Mouse (Mus musculus) ovary, postnatal 10 days (tissue): ENCODE measurements around the gene Hyou1.
A peak's percentile ranks its signal among the peaks of the same experiment; 100 is the strongest.
"Not testable (repeated sequence)": the region's sequence is repeated elsewhere in the genome, so short reads cannot be mapped to it uniquely, and the experiment has no call there.

Experiments
- DNase-seq: peaks from one replicate; pipeline ENCODE4 v3.0.0; 2022; ENCODE audit warnings: low spot score

Gene Hyou1

DNA sequence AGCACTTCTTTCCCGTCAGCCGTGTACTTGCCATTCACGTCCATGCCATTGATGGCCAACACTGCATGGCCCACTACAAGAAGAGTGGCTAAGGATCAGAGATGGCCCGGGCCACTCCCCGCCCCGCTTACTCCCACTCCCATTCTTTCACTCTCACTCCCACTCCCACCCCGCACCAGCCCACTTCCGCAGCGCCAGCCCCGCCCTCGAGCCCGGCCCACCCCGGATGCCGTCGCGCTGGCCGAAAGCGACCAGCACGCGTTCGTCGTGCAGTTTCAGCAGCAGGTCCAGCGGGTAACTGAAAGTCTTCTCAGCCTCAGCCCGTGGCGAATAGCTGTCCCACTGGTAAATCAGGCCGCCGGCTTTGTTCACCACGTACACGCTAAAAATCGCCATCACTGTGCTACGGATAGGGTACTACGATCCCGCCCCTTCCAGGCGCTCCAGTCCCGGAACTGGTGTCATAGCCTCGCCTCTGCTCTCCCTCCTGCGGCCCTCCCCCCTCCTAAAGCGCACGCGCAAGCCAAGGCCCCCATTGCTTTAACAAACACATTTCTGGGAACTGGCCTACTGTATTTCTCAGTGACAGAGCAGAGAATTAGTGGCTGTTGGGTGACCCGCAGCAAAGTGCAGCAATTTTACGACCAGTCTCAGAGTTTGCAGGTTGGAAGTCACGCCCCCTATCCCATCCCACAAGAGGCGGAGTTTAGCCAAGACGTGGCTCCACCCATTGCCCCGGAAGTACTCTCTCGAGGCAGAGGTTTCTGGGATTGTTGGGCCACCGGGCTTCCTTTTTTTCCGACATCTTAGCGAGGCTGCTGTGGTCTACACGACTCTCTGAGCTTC is 27.8 kb downstream of the Hyou1 start, which contains the start of the genes Rps25 and Trappc4:
Gene Rps25, plus strand, starts transcription at position 234 of the 846 bp plus-strand sequence.
Gene Trappc4, minus strand, starts transcription at position 695 of the 846 bp plus-strand sequence.
- peak; percentile 81 for DNase-seq

DNA sequence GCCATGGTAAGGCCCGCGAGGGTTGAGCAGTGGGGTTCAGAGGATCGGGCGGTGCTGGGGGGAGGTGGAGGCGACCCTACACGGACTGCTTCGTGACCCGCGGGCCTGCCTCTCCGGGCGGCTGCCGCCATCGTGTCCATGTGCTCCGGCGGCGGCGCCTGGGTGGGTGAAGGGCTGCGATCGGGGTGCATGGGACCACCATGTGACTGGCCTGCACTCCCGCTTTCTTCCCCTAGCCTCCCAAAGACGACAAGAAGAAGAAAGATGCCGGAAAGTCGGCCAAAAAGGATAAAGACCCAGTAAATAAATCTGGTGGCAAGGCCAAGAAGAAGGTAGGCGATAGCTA is 28.4 kb downstream of the Hyou1 start:
- DNase-seq = no peak

DNA sequence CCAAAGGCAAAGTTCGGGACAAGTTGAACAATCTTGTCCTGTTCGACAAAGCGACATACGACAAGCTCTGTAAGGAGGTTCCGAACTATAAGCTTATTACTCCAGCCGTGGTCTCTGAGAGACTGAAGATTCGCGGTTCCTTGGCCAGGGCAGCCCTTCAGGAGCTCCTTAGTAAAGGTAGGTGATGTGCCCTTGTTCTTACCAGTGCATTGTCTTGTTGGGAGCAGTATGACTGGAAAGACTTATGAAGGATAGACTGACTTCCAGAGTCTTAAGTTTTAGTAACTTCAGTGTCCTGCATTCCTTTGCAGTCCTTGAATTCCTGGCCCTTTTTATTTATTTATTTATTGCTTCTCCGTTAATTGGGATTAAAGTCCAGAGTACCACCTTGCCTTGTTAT is 29.4 kb downstream of the Hyou1 start:
- DNase-seq = not testable (repeated sequence)

DNA sequence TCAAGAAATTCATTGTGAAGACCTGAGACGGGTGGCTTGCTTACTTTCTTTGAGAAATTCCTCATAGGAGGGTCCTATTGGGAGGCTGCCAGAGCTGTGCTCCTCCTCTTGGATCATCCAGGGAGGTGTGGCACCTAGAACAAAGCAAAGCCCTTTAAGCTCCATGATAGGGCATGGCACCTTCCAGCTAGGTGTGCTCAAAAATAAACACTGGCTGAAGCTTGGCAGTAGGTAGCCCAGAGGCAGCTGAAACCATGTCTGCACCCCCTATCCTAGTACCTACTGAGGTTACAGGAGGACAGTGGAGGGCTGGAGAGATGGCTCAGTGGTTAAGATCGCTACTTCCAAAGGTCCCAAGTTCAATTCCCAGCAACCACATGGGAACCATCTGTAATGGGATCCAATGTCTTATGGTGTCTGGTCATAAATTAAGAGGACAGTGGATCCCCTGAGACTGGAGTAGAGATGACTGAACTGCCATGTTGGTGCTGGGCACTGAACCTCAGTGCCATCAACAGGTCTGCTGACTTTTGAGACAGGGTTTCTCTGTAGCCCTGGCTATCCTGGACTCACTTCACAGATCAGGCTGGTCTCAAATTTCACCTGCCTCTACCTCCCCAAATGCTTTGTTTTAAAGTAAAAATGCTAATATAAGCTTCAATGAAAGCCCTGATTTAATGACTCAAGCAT is 31.5 kb downstream of the Hyou1 start:
- no peak for DNase-seq

DNA sequence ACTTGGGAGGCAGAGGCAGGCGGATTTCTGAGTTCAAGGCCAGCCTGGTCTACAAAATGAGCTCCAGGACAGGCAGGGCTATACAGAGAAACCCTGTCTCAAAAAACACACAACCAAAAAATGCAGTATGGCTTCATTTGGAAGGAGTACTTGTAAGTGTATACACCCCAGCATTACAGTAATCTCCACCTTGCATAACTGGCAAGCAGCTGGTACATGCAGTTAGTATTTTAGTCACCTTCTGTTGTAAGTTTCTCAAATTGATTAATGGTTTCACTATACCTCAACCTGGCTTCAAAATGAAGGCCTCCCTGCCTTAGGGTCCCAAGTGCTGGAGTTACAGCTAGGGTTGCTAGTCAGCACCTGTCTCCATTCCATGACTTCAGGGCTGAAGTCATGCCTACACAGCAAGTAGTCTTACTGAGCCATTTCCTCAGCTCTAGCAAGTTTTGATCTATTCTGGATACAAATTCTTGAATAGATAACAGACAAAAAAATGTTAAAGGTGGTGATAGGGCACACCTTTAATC is 32.4 kb downstream of the Hyou1 start:
- DNase-seq = no peak

DNA sequence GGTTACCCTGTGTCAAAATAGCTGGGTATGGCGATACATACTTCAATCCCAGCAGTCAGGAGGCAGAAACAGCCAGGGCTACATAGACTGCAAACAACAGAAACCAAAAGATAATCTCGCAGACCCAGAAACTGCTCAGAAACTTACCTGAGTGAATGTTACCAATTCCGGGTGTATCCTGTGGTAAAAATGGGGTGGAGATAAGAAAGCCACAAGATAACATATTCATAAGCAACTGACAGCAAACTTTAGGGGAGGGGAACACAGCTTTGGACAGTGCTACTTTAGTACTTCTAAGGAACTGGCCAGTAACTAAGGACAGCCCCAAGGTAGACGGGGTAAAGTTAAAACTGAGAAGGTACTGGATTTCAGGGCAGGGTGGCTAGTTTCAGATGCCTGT is 33.0 kb downstream of the Hyou1 start:
- no peak for DNase-seq

DNA sequence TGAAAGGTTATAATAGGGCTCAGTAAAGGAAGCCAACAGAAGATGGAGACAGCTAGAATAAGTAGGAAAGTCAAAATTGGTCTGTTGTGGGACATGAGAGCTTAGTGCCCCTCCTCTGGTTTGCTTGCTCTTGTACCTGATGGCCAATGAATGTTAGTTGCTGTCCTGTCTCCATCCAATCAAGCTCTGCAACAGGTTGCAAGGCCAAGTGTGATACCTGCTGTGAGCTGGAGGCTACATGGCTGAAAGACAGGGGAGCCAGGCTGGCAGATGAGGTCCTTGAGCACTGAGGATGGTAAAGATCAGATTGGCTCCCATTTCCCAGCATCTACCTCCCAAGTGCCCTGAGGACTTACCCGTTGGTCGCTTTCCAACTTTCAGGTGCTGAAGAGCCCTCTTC is 33.5 kb downstream of the Hyou1 start:
- DNase-seq = no peak

DNA sequence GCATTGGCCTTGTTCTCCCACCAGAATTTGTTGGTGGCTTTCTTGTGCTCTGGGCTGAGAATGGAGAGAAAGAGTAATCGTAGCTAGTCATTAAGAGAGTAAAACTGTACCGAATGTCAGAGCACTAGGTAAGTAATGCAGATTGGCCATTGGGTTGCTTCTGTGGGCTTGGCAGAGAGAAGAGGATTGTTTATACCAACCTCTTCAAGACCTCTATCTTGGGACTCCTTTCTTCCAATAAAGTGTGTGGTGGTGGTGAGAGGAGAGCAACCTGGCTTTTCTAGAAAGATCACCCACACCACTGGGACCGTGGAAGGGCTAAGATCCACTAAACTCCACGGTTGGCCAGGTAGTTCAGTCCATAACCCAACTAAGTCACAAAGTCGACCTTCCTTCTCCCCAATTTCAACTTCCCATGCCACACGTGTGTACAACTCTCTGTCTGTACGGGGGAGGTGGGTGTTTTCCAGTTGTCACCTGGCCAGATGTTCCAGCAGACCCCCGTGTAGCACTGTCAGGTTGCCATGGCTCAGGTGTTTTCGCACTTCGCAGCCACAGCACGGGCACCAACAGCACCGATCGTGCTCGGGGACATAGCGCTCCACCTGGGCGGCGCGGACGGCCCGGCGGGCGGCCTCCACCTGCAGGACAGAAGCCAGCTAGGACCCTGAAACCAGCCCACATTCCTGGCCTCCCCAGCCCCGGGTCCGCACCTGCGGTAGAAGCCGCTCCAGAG is 38.0 kb downstream of the Hyou1 start:
- no peak for DNase-seq

DNA sequence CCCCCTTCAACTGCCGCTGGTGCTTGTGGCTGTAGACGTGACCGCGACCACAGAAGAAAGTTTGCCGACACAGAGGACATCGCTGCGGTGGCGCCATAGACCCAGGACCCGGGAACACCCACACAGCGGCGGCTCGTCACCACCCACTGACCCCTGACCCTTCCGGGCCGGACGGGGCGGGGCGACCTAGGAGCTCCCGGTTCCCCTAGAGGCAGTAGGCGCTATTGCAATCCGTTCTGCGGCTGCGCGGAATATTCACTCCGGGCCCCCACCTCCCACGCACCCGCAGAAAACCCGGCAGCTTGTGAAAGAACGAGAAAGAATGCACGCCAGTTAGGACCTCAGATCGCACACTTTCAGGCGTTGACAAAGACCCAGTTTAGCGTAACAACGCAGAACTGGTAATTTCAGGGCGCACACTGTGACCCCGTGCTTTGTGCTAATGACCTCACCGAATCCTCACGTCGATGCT is 38.6 kb downstream of the Hyou1 start:
- DNase-seq = peak; percentile 92

DNA sequence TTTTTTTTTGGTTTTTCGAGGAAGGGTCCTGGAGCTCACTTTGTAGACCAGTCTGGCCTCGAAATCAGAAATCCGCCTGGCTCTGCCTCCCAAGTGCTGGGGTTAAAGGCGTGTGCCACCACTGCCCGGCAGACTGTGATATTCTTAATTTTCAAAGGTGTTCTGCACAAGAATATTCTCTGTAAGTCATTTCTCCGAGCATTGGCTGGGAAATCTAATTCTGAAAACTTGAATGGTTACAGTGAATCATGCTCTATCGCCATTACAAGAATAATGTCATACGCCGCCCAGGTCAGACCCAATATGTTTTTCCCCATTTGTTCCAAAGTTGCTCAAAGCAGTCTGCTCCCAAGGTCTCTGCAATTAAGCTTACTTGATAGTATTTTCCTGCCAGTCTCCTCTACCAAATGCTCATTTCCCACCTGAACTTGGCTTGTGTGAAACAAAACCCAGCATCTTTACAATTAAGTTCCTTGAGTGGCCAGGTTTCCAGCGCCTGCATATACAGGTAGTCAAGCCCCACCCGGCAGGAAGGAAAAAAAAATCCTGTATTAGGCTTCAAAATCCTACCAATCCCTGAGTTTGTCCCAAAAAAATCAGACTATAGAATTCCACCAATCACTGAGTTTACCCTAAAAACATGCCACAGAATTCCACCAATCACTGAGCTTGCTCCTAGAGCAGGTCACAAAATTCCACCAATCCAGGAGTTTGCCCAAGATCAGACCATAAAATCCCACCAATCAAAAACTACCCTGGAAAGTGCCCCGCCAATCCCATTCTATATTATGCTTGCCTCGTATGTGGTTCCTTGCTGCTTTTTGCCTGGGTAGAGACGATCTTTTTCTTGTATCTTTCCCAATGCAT is 39.5 kb downstream of the Hyou1 start, which contains the start of gene Ccdc84:
Gene Ccdc84, minus strand, starts transcription at position 51 of the 867 bp plus-strand sequence.
- DNase-seq = no peak

DNA sequence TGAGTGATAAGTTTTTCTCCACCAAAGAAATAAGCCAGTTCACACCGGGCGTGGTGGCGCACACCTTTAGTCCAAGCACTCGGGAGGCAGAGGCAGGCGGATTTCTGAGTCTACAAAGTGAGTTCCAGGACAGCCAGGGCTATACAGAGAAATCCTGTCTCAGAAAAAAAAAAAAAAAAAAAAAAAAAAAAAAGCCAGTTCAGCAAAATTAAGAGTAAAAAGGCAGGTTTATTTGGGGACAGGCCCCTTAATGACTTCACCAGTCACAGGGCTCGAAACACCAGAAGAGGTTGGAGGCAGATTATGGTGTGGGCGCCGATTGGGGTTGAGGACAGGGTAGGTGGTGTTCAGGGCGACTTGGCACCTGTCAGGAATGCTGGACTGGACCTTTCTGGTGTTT is 40.4 kb downstream of the Hyou1 start:
- not testable (repeated sequence) for DNase-seq

DNA sequence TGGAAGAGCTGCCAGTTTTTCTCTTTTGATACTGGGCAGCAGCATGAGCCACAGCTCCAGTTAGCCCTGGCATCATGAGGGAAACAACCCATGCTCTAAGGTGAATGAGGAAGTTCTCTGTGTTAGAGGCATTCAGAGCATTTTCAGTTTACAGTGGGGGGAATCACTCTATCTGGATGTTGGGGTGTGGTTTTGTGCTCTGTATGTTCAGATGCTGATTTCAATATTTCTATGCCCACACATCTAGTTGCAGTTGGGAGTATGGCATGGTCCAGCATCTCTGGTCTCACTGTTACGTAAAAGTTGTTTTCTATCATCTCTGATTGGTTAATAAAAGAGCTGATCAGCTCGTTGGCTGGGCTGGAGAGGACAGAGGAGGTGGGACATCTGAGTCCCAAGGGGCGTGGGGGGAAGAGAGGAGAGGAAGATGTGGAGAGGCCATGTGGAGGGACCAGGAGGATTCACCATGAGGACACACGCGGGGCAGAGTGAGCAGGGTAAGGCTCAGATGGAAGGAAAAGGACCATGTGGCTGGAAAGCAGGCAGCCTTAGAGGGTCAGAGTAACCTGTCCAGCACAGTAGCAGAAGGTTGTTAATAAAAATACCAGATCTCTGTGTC is 41.1 kb downstream of the Hyou1 start:
- no peak for DNase-seq

DNA sequence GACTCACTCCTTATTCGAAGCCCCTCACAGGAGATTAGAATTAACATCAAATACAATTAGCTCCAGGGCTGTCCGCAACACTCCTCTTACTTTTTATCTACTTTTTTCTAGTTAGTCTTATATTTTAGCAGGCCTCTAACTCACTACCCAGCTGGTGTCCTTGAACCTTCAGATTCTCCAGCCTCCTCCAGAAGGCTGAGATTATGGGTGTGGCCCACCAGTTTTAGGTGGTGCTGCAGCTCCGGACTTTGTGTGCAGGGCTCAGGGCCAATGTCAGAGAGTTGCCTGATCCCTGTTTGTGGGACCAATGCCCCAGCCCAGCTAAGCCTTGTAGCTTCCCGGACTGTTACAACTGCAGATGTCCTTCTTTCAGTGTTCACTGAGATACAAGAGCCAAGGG is 44.3 kb downstream of the Hyou1 start:
- no peak for DNase-seq

DNA sequence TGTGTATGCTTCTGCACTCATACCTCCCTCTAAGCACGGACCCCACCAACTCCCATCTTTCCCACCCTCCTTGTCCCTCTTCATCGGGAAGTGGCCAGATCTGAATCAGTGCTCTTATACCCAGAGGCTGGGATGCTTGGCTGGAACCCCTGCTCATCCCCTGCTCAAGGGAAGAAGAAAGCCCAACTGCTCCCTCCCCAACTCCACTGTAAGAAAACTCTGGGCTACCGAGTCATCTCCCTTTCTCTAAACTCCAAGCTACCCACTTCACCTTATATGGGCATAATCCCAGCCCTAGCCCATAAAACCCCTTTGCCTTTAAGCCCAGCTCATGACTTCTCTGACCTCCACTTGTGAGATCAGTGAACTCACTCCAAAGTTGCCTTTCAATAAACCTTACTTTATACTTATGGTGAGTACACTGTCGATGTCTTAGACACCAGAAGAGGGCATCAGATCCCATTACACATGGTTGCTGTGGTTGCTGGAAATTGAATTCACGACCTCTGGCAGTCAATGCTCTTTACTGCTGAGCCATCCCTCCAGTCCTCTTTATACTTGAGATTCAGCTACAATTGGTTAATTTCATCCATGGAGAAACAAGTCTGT is 53.4 kb downstream of the Hyou1 start:
- no peak for DNase-seq

DNA sequence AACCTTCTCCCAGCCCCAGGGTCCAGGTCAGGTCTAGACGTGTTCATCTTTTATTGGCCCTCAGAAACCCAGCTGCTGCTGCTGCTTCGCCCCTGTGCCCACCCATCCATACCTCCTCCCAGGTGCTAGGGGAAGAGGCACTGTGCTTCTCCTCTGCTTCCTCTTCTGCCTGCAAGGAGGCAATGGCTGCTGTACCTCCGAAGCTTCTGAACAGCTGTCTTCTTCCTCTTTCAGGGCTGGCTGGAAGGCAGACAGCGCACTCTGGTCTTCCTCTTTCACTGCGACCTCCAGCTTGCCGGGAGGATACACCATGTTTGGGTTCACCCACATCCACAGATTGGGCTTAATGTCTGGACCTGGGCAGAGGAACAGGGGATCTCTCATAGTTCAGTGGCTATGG is 56.5 kb downstream of the Hyou1 start:
- DNase-seq = no peak

DNA sequence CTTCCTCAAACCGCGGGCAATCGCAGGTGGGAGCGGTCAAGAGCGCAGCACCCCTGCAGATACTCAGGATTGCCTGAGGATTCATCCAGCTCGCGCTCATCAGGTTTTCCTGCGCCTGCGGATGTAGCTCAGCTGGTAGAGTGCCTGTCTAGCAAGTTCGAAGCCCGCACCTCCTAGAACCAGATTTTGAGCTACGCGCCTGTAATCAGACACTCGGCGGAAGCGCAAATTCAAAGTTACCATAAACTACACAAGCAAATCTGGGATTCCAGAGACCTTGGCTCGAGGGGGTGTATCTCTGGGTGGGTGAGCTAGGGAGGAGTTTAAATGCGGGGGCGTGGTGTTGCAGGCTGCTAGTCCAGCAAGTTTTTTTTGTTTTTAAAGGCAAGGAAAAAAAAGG is 61.7 kb downstream of the Hyou1 start, which contains the start of gene Foxr1:
Gene Foxr1, minus strand, starts transcription at position 176 of the 400 bp plus-strand sequence.
- DNase-seq = no peak
